31 mouse cellular contexts compared by ENCODE assay signal in the genomic region with DNA sequence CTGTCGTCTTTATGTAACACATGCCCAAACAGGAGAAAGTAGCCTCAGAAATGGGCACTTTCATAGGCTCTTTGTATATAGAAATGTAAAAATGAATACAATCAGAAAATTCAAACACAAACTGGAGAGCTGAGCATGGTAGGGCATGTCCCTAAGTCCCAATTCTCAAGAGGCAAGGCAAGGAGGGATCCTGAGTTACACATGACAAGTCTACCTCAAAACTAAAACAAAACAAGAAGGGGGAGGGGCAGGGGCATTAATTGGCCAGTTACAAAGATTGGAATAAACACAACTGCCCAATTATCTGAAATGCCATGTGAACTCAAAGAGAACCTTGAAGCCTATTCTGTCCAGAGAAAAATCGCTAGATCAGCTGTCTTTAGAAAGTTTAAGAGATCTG. TPM values are rescaled to one million over a fixed set of nuclear protein-coding genes. Genes with fewer than 3 reads are reported as not detected.
DNase-seq lines count a peak whose midpoint lies in the region; ATAC-seq and TF ChIP-seq lines count a peak whose summit lies in the region.
"Had no signal": no experiment of that assay in that cellular context is flagged by ENCODE, and none has a peak within 500 bp of the region (broad histone marks: within the 10 kb centered on the region; RNA-seq: fewer than 3 reads in every experiment).

No protein-coding gene starts in this region.

- peaks cover 35% of the 10 kb centered on the region for H3K36me3 ChIP-seq in heart, adult 2 months (ENCODE audit: control insufficient read depth, insufficient read depth, low read length)
- no peaks in the 10 kb centered on the region for H3K36me3 ChIP-seq in heart, embryonic 16.5 days (ENCODE audit: control insufficient read depth, insufficient read depth)
- no peaks in the 10 kb centered on the region for H3K36me3 ChIP-seq in macrophage (ENCODE audit: inconsistent target)
- H3K36me3 ChIP-seq in forebrain, embryonic 12.5 days (replicated peaks), result no peaks in the 10 kb centered on the region
- H3K36me3 ChIP-seq: embryonic facial prominence, embryonic 10.5 days; embryonic facial prominence, embryonic 15.5 days; hindbrain, embryonic 12.5 days; intestine, embryonic 15.5 days; neural tube, embryonic 12.5 days had no signal

- no peaks in the 10 kb centered on the region for H3K27me3 ChIP-seq in heart, adult 2 months (ENCODE audit: control insufficient read depth, insufficient read depth, low read length)
- no peaks in the 10 kb centered on the region for H3K27me3 ChIP-seq in heart, embryonic 16.5 days (ENCODE audit: control insufficient read depth, insufficient read depth, low read length)
- no peaks in the 10 kb centered on the region for H3K27me3 ChIP-seq in forebrain, embryonic 12.5 days
- H3K27me3 ChIP-seq: embryonic facial prominence, embryonic 15.5 days; forebrain, embryonic 13.5 days; hindbrain, embryonic 12.5 days; intestine, embryonic 15.5 days; neural tube, embryonic 12.5 days had no signal

- 73% methylated on average over 2 of the region's 2 CpGs for WGBS in heart, adult 2 months
- 77% methylated on average over 2 of the region's 2 CpGs for WGBS in heart, embryonic 16.5 days
- 100% methylated on average over 2 of the region's 2 CpGs for WGBS in macrophage (ENCODE audit: missing documents)
- 72% methylated on average over 2 of the region's 2 CpGs for WGBS in forebrain, embryonic 12.5 days

- H3K27ac ChIP-seq in heart, adult 2 months, result peak overlapping the region; percentile 78
- peak overlapping the region; percentile 95 for H3K27ac ChIP-seq in heart, embryonic 16.5 days (ENCODE audit: low read length)
- peak overlapping the region; percentile 96 for H3K27ac ChIP-seq in macrophage
- H3K27ac ChIP-seq in forebrain, embryonic 12.5 days, result no peak overlapping the region
- H3K27ac ChIP-seq: embryonic facial prominence, embryonic 10.5 days; forebrain, embryonic 13.5 days; hindbrain, embryonic 12.5 days; hindbrain, postnatal 0 days; intestine, embryonic 15.5 days; kidney, postnatal 0 days; liver, embryonic 14.5 days; neural tube, embryonic 12.5 days; stomach, postnatal 0 days had no signal

- no peak for ATAC-seq in heart, embryonic 16.5 days (replicated peaks; ENCODE audit: extremely low read depth, insufficient read depth, low FRiP score)
- ATAC-seq in forebrain, embryonic 12.5 days (ENCODE audit: low FRiP score), result no peak
- ATAC-seq: CD4-positive, CD25-positive, alpha-beta regulatory T cell, adult 4 months; forebrain, embryonic 13.5 days; hindbrain, postnatal 0 days; intestine, embryonic 15.5 days had no signal

- DNase-seq in heart, adult 2 months, result no peak
- DNase-seq in heart, postnatal 14 days, result no peak
- DNase-seq in heart, postnatal 36 days, result no peak
- DNase-seq in Muller cell, postnatal 12 days (ENCODE audit: inconsistent ontology term), result peak; percentile 12
- DNase-seq: adrenal gland, postnatal 25 days; cerebellum, adult 18-20 months; cerebellum, postnatal 25 days; gastrocnemius, postnatal 14 days; kidney, adult 8-10 months; layer of hippocampus, postnatal 36 days; left cerebral cortex, postnatal 4 days; lung, embryonic 14.5 days; right cerebral cortex, adult 18-20 months; thymus, adult 2 months; thymus, postnatal 36 days had no signal

- peaks cover 16% of the 10 kb centered on the region for H3K4me1 ChIP-seq in heart, adult 2 months (ENCODE audit: control insufficient read depth, insufficient read depth, low read length)
- peaks cover 16% of the 10 kb centered on the region for H3K4me1 ChIP-seq in heart, embryonic 16.5 days (ENCODE audit: control insufficient read depth, insufficient read depth, low read length)
- H3K4me1 ChIP-seq in forebrain, embryonic 12.5 days, result 0 out of 2 replicates have a peak, but pooled peaks cover 2% of the 10 kb centered on the region
- H3K4me1 ChIP-seq: hindbrain, embryonic 12.5 days; neural tube, embryonic 12.5 days had no signal

- TF ChIP-seq EP300 in heart, adult 2 months (IDR thresholded peaks at IDR 0.05; ENCODE audit: insufficient read depth, low read depth, low read length), result no peak

- H3K4me3 ChIP-seq in heart, adult 2 months, result no peak overlapping the region
- H3K4me3 ChIP-seq in heart, embryonic 16.5 days (ENCODE audit: low read length), result no peak overlapping the region
- peak overlapping the region; percentile 12; the same call in 1 of the 2 replicates for H3K4me3 ChIP-seq in macrophage (ENCODE audit: inconsistent target)
- H3K4me3 ChIP-seq in forebrain, embryonic 12.5 days (replicated peaks), result no peak overlapping the region
- H3K4me3 ChIP-seq: embryonic facial prominence, embryonic 10.5 days; embryonic facial prominence, embryonic 15.5 days; forebrain, embryonic 13.5 days; hindbrain, embryonic 12.5 days; intestine, embryonic 15.5 days; myocyte; neural tube, embryonic 12.5 days had no signal

- H3K9me3 ChIP-seq in heart, embryonic 16.5 days (replicated peaks; ENCODE audit: control insufficient read depth, low read length), result no peaks in the 10 kb centered on the region
- H3K9me3 ChIP-seq in forebrain, embryonic 12.5 days, result no peaks in the 10 kb centered on the region
- H3K9me3 ChIP-seq: embryonic facial prominence, embryonic 15.5 days; forebrain, embryonic 13.5 days; hindbrain, embryonic 12.5 days; intestine, embryonic 15.5 days; neural tube, embryonic 12.5 days had no signal

- no peak for TF ChIP-seq CTCF in heart, adult 2 months (IDR thresholded peaks at IDR 0.05)

- no peak overlapping the region for H3K9ac ChIP-seq in heart, adult 2 months (ENCODE audit: low read depth, low read length)
- H3K9ac ChIP-seq in heart, embryonic 16.5 days (ENCODE audit: low read length), result no peak overlapping the region
- H3K9ac ChIP-seq in forebrain, embryonic 12.5 days, result no peak overlapping the region
- H3K9ac ChIP-seq: embryonic facial prominence, embryonic 15.5 days; forebrain, embryonic 13.5 days; hindbrain, embryonic 12.5 days; intestine, embryonic 15.5 days; liver, embryonic 14.5 days; lung, embryonic 14.5 days; neural tube, embryonic 12.5 days had no signal

- peaks cover 9% of the 10 kb centered on the region for H3K79me2 ChIP-seq in heart, adult 2 months (replicated peaks; ENCODE audit: control insufficient read depth, insufficient read depth, low read length)
- peaks cover 83% of the 10 kb centered on the region for H3K79me2 ChIP-seq in macrophage (ENCODE audit: inconsistent target)

- intact Hi-C loops in heart, adult 2 months (cut with DNase I), result no loop called here
- intact Hi-C loops in heart, postnatal 14 days (cut with DNase I), result loop anchor here (10.0 kb wide), 1 partner anchor 662 kb away; a partner anchor contains a TSS
- intact Hi-C loops in heart, postnatal 36 days (cut with DNase I), result loop anchor here (5.0 kb wide), 1 partner anchor 94 kb away; no protein-coding TSS in a partner anchor

- TF ChIP-seq POLR2A in heart, adult 2 months (IDR thresholded peaks at IDR 0.05; ENCODE audit: insufficient read depth, low read depth, low read length), result no peak

- no peak overlapping the region for H3K4me2 ChIP-seq in heart, embryonic 16.5 days (ENCODE audit: low read depth, low read length)
- no peak overlapping the region for H3K4me2 ChIP-seq in forebrain, embryonic 12.5 days
- H3K4me2 ChIP-seq: embryonic facial prominence, embryonic 15.5 days; forebrain, embryonic 13.5 days; hindbrain, embryonic 12.5 days; intestine, embryonic 15.5 days; lung, embryonic 14.5 days; midbrain, embryonic 11.5 days; neural tube, embryonic 12.5 days had no signal

RNA-seq across cellular contexts. Expression of a gene that starts 5.9 kb away (rescaled TPM):
- 100 to 1,000 TPM in 1 of 2 experiments, 10 to 100 TPM in 1; 32.3 to 104 TPM for total RNA-seq in heart, adult 2 months (2021)
- polyA plus RNA-seq in heart, adult 2 months (2012; rRNA removed), result 17.3 and 27.4 TPM in 2 replicates
- 10 to 100 TPM; 56.8 to 60.5 TPM for total RNA-seq in heart, postnatal 14 days (2021)
- polyA plus RNA-seq in heart, embryonic 16.5 days (2015; fragmentation: Nextera tagmentation; extraction: Ambion mirVana), result 11.8 and 12.3 TPM in 2 replicates
- total RNA-seq in heart, postnatal 36 days (2021), result 100 to 1,000 TPM in 1 of 2 experiments, 10 to 100 TPM in 1; 88.5 to 111 TPM
- total RNA-seq in macrophage (2018; cell fraction: chromatin; rRNA removed), result 100 to 1,000 TPM in 18 of 26 experiments, 10 to 100 TPM in 8; 50.5 to 201 (median 119) TPM
- 10 to 100 TPM; 14.0 to 44.0 (median 30.0) TPM for total RNA-seq in macrophage (2018; cell fraction: cytosol; rRNA removed)
- 100 to 1,000 TPM in 11 of 26 experiments, 10 to 100 TPM in 15; 39.2 to 177 (median 89.2) TPM for total RNA-seq in macrophage (2018; cell fraction: nucleus; rRNA removed)
- polyA plus RNA-seq in macrophage (2018), result 15.9 to 35.2 TPM (median 29.4 TPM) in 3 replicates
- polyA plus RNA-seq in forebrain, embryonic 12.5 days (2016; fragmentation: Nextera tagmentation; extraction: Ambion mirVana), result 7.0 and 7.5 TPM in 2 replicates

RNA-seq across cellular contexts. Expression of a gene that starts 37.9 kb away (rescaled TPM):
- 10 to 100 TPM; 31.5 to 35.9 TPM for total RNA-seq in heart, adult 2 months (2021)
- 12.7 and 18.8 TPM in 2 replicates for polyA plus RNA-seq in heart, adult 2 months (2012; rRNA removed)
- 10 to 100 TPM; 34.6 to 36.3 TPM for total RNA-seq in heart, postnatal 14 days (2021)
- polyA plus RNA-seq in heart, embryonic 16.5 days (2015; fragmentation: Nextera tagmentation; extraction: Ambion mirVana), result 25.3 TPM in 2 replicates
- 10 to 100 TPM; 32.7 to 36.0 TPM for total RNA-seq in heart, postnatal 36 days (2021)
- total RNA-seq in macrophage (2018; cell fraction: chromatin; rRNA removed), result 10 to 100 TPM in 24 of 26 experiments, 1 to 10 TPM in 2; 8.1 to 54.0 (median 23.8) TPM
- total RNA-seq in macrophage (2018; cell fraction: cytosol; rRNA removed), result 10 to 100 TPM in 8 of 26 experiments, 1 to 10 TPM in 18; 3.6 to 17.4 (median 7.7) TPM
- 10 to 100 TPM in 25 of 26 experiments, 1 to 10 TPM in 1; 9.2 to 55.9 (median 29.5) TPM for total RNA-seq in macrophage (2018; cell fraction: nucleus; rRNA removed)
- 6.7 to 11.3 TPM (median 8.8 TPM) in 3 replicates for polyA plus RNA-seq in macrophage (2018)
- polyA plus RNA-seq in forebrain, embryonic 12.5 days (2016; fragmentation: Nextera tagmentation; extraction: Ambion mirVana), result 17.5 and 19.3 TPM in 2 replicates

RNA-seq across cellular contexts. Expression of a gene that starts 38.1 kb away (rescaled TPM):
- total RNA-seq in heart, adult 2 months (2021), result 100 to 1,000 TPM; 499 to 586 TPM
- 160 and 269 TPM in 2 replicates for polyA plus RNA-seq in heart, adult 2 months (2012; rRNA removed)
- 100 to 1,000 TPM; 622 to 682 TPM for total RNA-seq in heart, postnatal 14 days (2021)
- 203 and 235 TPM in 2 replicates for polyA plus RNA-seq in heart, embryonic 16.5 days (2015; fragmentation: Nextera tagmentation; extraction: Ambion mirVana)
- 100 to 1,000 TPM; 543 to 581 TPM for total RNA-seq in heart, postnatal 36 days (2021)
- total RNA-seq in macrophage (2018; cell fraction: chromatin; rRNA removed), result 100 to 1,000 TPM in 1 of 26 experiments, 10 to 100 TPM in 25; 20.0 to 152 (median 38.1) TPM
- 1,000 to 10,000 TPM in 1 of 26 experiments, 100 to 1,000 TPM in 25; 584 to 1,229 (median 731) TPM for total RNA-seq in macrophage (2018; cell fraction: cytosol; rRNA removed)
- total RNA-seq in macrophage (2018; cell fraction: nucleus; rRNA removed), result 100 to 1,000 TPM in 21 of 26 experiments, 10 to 100 TPM in 5; 55.7 to 196 (median 126) TPM
- polyA plus RNA-seq in macrophage (2018), result 300 to 721 TPM (median 628 TPM) in 3 replicates
- polyA plus RNA-seq in forebrain, embryonic 12.5 days (2016; fragmentation: Nextera tagmentation; extraction: Ambion mirVana), result 340 and 366 TPM in 2 replicates
